Mouse (Mus musculus) frontal cortex, adult (tissue): ENCODE data around the gene Slc45a1.

Experiments
- ATAC-seq: cut with Nextera tagmentation; 2 replicates; pipeline ENCODE4 v1.9.2; 2017; ENCODE audit warnings: mild to moderate bottlenecking, moderate library complexity, mixed read lengths; ENCODE audit not compliant: low TSS enrichment

The Slc45a1 gene

GRCm38 (mm10) chr4:150651390-150652277 is at the start of gene Slc45a1:
Gene Slc45a1, minus strand, starts transcription at chr4:150652174.
- peak; percentile 81 for ATAC-seq

GRCm38 (mm10) chr4:150700849-150701248 is 48.9 kb upstream of the Slc45a1 start:
- no peak for ATAC-seq

GRCm38 (mm10) chr4:150694434-150695108 is 42.6 kb upstream of the Slc45a1 start:
- no peak for ATAC-seq

GRCm38 (mm10) chr4:150692861-150693403 is 41.0 kb upstream of the Slc45a1 start:
- no peak for ATAC-seq

- no peak for ATAC-seq
Measured at GRCm38 (mm10) chr4:150690759-150691158, 38.8 kb upstream of the Slc45a1 start.

DNA sequence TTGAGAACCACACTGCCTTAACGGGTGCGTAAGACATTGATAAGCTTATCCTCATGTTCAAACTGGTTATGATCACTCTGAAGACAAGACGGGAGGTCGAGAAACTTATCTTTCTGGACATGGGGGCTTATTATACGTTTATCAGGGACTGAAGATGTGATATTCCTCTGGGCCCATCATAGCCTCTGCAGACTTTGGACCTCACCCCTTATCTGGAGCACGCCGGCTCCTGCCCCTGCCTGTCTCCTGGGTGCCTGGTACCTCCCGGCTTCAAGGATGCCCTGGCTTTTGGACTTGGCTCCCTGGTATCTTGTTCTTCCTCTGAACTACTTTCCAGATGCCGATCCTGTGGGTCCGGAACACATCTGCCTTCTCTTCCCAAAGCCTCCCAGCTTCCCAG is 37.6 kb upstream of the Slc45a1 start:
- no peak for ATAC-seq

GRCm38 (mm10) chr4:150687126-150687753 is 35.3 kb upstream of the Slc45a1 start:
- no peak for ATAC-seq

GRCm38 (mm10) chr4:150686538-150686937 is 34.6 kb upstream of the Slc45a1 start:
- no peak for ATAC-seq

GRCm38 (mm10) chr4:150685778-150686493 is 34.0 kb upstream of the Slc45a1 start:
- no peak for ATAC-seq

DNA sequence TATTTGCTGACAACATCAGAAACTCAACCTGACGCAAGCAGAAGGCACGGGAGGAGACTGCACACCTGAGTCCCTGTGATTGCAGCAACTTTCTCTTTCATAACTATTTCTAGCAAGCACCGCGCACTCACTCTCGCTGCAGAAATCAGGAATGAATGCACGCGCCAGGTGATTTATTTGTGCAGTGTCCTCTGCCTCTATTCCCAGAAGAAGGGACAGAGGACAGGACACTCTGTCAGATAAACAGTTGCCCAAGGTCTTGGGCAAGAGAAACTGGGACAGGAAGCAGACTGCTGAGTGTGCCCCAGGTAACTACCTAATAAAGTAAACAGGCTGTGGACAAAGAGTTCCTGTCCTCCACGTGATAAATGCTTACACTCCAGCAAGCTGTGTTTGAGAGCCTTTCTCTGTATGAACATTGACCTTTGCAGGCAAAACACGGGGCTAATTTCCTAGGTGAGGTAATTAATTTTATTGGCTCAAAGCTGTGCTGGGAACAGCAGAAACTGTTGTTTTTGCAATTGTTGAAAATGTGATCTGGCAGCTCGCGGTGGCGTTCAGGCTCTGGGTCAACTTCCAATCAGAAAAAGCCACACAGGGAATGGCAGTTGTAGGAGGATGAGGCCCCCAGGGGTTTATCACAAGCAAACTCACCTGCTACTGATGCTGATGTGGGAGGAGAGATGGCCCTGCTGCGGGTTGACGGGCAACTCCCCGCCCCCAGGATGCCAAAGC is 33.2 kb upstream of the Slc45a1 start:
- ATAC-seq, result no peak

DNA sequence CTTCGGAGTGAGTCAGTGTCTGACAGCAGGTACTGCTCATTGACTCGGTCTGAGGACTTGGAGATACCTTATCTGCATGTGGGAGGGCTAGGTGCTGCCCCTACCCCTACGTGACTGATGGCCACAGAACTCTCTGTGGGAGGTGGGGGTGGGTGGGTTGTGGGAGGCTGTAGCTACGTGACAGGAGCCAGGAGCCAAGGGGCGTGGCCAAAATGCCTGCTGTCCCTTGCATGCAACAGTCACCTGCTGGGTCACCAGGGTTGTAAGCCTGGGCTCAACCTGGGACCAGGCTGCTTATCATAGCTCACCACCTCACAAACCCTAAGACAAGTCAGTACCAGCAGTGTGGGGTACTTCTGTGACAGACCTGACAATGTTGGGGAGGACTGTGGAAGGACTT is 28.4 kb upstream of the Slc45a1 start:
- no peak for ATAC-seq

DNA sequence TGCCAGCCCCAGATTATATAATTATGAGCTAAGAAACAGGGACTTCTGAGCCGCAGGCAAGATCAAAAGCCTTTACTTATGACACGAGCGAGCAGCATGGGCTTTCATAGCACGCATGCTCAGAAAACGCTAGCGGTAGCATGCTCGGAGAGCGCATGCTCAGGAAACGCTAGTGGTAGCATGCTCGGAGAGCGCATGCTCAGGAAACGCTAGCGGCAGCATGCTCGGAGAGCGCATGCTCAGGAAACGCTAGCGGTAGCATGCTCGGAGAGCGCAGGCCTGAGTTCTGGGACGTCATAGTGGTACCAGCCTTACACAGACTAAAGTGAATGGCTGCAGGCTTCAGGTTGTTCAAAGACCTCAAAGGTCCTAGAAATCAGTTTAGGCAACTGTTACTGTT is 26.8 kb upstream of the Slc45a1 start:
- no peak for ATAC-seq

DNA sequence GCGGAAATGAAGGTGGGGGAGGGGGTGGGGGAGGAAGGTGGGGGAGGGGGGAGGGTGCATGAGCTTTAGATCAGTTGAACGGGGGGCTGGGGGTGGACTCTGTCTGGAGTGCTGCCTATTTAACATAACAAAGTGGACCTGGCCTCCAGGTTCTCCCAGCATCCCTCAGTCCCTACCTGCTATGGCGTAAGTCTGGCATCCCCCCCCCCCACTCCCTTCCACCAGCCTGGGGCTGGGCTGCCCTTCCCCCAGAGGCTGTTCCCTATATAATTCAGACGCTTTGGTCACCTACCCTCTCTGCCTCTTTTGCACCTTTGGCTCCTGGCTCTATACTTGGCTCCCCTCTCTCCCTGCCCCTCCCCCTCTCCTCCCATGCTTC is 25.9 kb upstream of the Slc45a1 start:
- ATAC-seq, result no peak

- ATAC-seq, result no peak
Measured at GRCm38 (mm10) chr4:150677126-150677845, 25.3 kb upstream of the Slc45a1 start.

DNA sequence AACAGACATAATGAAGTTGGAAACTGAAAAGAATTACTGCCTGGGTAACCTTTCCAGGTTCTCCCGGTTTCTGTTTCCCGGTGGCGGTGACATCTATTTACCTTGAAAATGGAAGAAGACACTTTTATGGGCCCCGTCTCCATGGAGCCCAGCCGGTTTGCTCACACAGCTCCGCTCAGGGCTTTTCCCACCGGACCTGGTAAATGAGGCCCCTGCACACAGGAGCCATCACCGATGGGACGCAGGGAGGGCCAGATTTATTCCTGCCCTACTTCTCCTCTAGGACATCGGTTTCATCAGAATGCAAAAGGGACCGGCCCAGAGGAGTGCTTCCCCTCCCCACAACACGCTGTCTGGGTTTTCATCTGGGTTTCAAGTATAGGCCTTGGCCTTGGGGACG is 24.1 kb upstream of the Slc45a1 start:
- ATAC-seq, result no peak

DNA sequence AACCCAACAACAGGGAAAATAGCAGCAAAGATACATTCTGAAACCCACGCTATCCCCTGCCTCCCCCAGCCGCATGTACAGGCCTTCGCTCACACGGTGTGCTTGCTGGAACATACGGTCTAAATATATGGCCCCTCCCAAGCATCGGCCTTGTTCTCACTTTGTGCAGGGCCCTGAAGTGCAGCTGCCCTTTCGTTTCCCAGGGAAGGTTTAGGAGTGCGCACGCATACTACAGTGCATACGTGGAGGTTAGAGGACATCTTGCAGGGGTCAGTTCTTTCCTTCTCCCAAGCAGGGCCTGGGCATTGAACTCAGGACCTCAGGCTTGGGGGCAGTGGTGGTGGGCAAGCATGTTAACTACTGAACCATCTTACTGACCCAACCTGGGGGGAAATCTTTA is 23.3 kb upstream of the Slc45a1 start:
- ATAC-seq, result no peak

DNA sequence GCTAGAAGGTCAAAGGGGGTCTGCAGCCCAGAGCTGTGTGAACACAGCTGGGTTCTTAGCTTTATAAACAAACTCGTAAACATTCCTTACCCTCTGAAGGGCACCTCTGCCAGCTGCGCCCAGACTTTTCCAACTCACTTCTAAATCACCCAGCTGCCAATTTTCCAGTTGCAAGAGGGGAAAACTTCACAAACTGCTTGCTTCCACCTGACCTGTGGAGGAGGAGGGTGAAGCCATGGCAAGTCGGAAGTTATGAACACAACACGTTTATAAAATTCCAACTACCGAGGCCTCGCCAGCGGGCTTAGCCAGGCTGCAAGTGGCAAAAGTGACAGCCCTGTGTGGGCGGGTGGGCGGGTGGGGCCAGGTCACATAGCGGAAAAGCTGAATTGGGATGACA is 13.8 kb upstream of the Slc45a1 start:
- ATAC-seq, result no peak

DNA sequence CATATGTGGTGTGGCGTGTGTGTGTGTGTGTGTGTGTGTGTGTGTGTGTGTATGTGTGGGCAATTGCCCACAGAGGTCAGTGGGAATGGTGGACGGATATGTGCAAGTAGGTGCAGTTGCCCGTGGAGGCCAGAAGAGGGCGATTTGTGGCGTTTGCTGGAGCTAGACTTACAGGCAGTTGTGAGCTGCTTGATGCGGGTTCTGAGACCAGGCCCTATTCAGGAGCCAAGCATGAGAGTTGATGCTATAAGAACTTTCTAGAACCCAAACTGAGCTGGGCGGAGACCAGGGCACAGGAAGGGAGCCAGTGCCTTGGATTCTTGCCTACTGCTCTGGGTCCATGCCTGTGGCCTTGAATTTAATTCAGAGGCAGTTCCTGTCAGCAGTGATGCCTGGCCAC is 12.8 kb upstream of the Slc45a1 start:
- ATAC-seq, result no peak

DNA sequence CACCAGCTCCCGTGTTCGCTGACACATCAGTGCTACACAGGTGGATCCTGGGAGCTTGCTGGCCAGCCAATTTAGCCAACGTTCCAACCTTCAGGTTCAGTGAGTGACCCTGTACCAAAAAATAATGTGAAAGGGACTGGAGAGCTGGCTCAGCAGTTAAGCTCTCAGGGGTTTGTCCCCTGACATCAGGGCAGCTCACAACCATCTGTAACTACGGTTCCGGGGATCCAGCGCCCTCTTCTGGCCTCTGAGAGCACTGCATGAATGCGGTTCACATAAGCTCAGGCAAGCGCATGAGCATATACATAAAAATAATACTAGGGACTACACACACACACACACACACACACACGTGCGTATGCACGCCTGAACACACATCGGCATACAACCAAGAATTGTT is 11.2 kb upstream of the Slc45a1 start:
- no peak for ATAC-seq

DNA sequence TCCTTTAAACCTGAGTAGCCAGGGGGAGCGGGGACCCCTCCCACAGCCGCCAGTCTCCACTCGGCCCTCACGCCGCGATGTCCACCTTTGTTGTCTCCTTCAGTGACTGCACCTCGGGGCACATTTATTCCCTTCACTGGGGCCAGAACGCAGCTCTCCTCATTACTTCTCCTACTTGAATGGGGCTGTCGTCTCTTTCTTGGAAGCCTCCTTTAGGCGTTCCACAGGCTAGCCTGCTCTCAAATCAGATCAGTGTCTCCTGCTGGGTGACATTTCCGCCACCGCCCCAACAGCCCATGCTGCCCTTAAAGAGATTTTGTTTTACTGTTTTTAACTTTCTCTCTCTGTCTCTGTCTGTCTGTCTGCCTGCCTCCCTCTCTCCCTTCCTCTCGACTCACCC is 9.9 kb upstream of the Slc45a1 start:
- no peak for ATAC-seq
